Mouse (Mus musculus): Measurements from ENCODE around the gene Cmklr1. TPM values are rescaled to one million over a fixed set of nuclear protein-coding genes. Genes with fewer than 3 reads are reported as not detected.

Gene Cmklr1
- polyA plus RNA-seq (2014; fragmentation: Illumina TruSeq; extraction: RNeasy Lipid Tissue Mini Kit (QIAGEN cat#74804)) = 0.71 TPM

DNA sequence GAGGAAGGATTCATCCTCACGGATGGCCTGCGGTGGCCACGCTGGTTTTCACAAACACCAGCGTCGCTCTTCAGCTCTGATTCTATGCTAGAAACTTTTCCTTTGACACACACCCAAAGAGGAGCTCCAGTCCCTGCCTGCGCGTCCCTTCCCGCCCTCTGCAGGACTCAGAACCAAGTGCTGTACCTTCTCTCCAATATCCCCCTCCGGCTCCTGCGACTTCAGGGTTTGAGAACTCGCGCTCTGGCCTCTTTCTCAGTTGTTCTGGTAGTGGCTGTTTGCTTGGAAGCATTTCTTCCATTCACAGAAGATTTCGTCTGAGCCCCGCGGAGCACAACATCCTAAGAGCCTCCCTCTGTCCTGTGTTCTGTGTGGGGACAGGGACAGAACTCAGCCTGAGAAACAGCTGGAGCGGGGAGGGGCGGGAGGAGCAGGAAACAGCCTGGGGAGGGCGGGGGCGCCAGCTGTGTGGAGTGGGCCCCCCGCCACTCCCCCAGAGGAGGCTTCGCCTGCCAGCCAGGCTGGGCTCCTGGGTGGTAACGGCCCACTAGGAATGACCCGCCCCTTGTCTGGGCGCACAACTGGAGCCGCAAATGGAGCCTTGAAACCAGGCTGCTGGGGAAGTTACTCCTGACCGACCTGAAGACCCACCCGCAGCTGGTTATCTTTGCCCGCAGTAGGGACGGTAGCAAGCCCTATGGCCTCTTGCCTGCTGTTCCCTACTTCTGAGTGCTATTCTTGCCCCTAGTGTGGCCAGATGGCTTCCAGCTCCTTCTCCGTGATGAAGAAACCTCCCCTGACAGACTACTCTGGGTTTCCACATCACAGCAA lies at the start of gene Cmklr1:
TSS of gene Cmklr1 (minus strand) at position 392 of the 831 bp plus-strand sequence.

Other genes with a start within 250 kb of the Cmklr1 start
- 0.31 TPM for gene Wscd2, start 160.1 kb downstream of the Cmklr1 start, polyA plus RNA-seq (2014; fragmentation: Illumina TruSeq; extraction: RNeasy Lipid Tissue Mini Kit (QIAGEN cat#74804))
- gene 1700069L16Rik, start 74.3 kb upstream of the Cmklr1 start, polyA plus RNA-seq (2014; fragmentation: Illumina TruSeq; extraction: RNeasy Lipid Tissue Mini Kit (QIAGEN cat#74804)) = not detected
- gene Ficd, start 85.4 kb upstream of the Cmklr1 start, polyA plus RNA-seq (2014; fragmentation: Illumina TruSeq; extraction: RNeasy Lipid Tissue Mini Kit (QIAGEN cat#74804)) = 3.9 TPM
- 3.5 TPM for gene Sart3, start 122.1 kb upstream of the Cmklr1 start, polyA plus RNA-seq (2014; fragmentation: Illumina TruSeq; extraction: RNeasy Lipid Tissue Mini Kit (QIAGEN cat#74804))
- 29.8 TPM for gene Iscu, start 122.3 kb upstream of the Cmklr1 start, polyA plus RNA-seq (2014; fragmentation: Illumina TruSeq; extraction: RNeasy Lipid Tissue Mini Kit (QIAGEN cat#74804))
- 0.86 TPM for gene Tmem119, start 150.1 kb upstream of the Cmklr1 start, polyA plus RNA-seq (2014; fragmentation: Illumina TruSeq; extraction: RNeasy Lipid Tissue Mini Kit (QIAGEN cat#74804))
- gene Selplg, start 182.2 kb upstream of the Cmklr1 start, polyA plus RNA-seq (2014; fragmentation: Illumina TruSeq; extraction: RNeasy Lipid Tissue Mini Kit (QIAGEN cat#74804)) = not detected

All from ovary, adult 10 weeks (tissue).